Mouse (Mus musculus): ENCODE results near the gene Arhgef12. TPM values are rescaled to one million over a fixed set of nuclear protein-coding genes. Genes with fewer than 3 reads are reported as not detected.

Arhgef12 gene
- total RNA-seq, 1 experiment = 23.2 TPM

- H3K9ac ChIP-seq (ENCODE audit: insufficient read depth, low read depth, low read length, poor library complexity, severe bottlenecking) = no peak overlapping the region
- no peak overlapping the region for H3K27ac ChIP-seq (ENCODE audit: insufficient read depth, low read depth, low read length, poor library complexity, severe bottlenecking)
- in situ Hi-C loops (cut with MboI; ENCODE audit: low sequenced_read_pairs in 2 of 2, unreplicated experiment in 2 of 2) = no loop called here
- TF ChIP-seq MAFK (IDR thresholded peaks at IDR 0.05; ENCODE audit: insufficient read depth, low read depth, low read length) (no peak), ZC3H11A (IDR thresholded peaks at IDR 0.05; ENCODE audit: borderline replicate concordance, low read depth, low read length) (no peak)
- H3K9me3 ChIP-seq (ENCODE audit: control insufficient read depth, insufficient read depth, low read depth, low read length) = no peaks in the 10 kb centered on the region
- no peak overlapping the region for H3K4me3 ChIP-seq (ENCODE audit: insufficient read depth in 1 of 2, low read depth in 1 of 2, low read length in 2 of 2, poor library complexity in 1 of 2, severe bottlenecking in 1 of 2)
- H3K36me3 ChIP-seq (ENCODE audit: control insufficient read depth, insufficient read depth, low read length, poor library complexity, severe bottlenecking) = no peaks in the 10 kb centered on the region
- H3K4me1 ChIP-seq (ENCODE audit: control insufficient read depth in 2 of 2, insufficient read depth in 2 of 2, low read length in 2 of 2, poor library complexity in 1 of 2) = peaks cover 0 to 2% of the 10 kb centered on the region in 2 experiments; a peak in 1 of 4 replicates
- DNase-seq (ENCODE audit: low read depth, low spot score) = no peak
Measured at GRCm38 (mm10) chr9:43076163-43076562, 30.9 kb downstream of the Arhgef12 start.

- Histone ChIP-seq H3K9me3 (ENCODE audit: control insufficient read depth, insufficient read depth, low read depth, low read length) (no peaks in the 10 kb centered on the region), H3K4me1 (ENCODE audit: control insufficient read depth in 2 of 2, insufficient read depth in 2 of 2, low read length in 2 of 2, poor library complexity in 1 of 2) (peaks cover 0 to 2% of the 10 kb centered on the region in 2 experiments; a peak in 1 of 4 replicates), H3K4me3 (ENCODE audit: insufficient read depth in 1 of 2, low read depth in 1 of 2, low read length in 2 of 2, poor library complexity in 1 of 2, severe bottlenecking in 1 of 2) (no peak overlapping the region), H3K27ac (ENCODE audit: insufficient read depth, low read depth, low read length, poor library complexity, severe bottlenecking) (no peak overlapping the region), H3K9ac (ENCODE audit: insufficient read depth, low read depth, low read length, poor library complexity, severe bottlenecking) (no peak overlapping the region), H3K36me3 (ENCODE audit: control insufficient read depth, insufficient read depth, low read length, poor library complexity, severe bottlenecking) (no peaks in the 10 kb centered on the region)
- TF ChIP-seq MAFK (IDR thresholded peaks at IDR 0.05; ENCODE audit: insufficient read depth, low read depth, low read length) (no peak), CHD2 (IDR thresholded peaks at IDR 0.05; ENCODE audit: low read depth, low read length) (no peak), HCFC1 (IDR thresholded peaks at IDR 0.05; ENCODE audit: borderline replicate concordance, insufficient read depth, low read length) (no peak), ZC3H11A (IDR thresholded peaks at IDR 0.05; ENCODE audit: borderline replicate concordance, low read depth, low read length) (no peak), ZNF384 (IDR thresholded peaks at IDR 0.05; ENCODE audit: low read depth, low read length) (no peak)
- in situ Hi-C loops (cut with MboI; ENCODE audit: low sequenced_read_pairs in 2 of 2, unreplicated experiment in 2 of 2) = no loop called here
- DNase-seq (ENCODE audit: low read depth, low spot score) = no peak
Measured at GRCm38 (mm10) chr9:43074611-43075010, 32.4 kb downstream of the Arhgef12 start.

GRCm38 (mm10) chr9:43071741-43072140, 35.3 kb downstream of the Arhgef12 start:
- Histone ChIP-seq H3K9me3 (ENCODE audit: control insufficient read depth, insufficient read depth, low read depth, low read length) (no peaks in the 10 kb centered on the region), H3K27ac (ENCODE audit: insufficient read depth, low read depth, low read length, poor library complexity, severe bottlenecking) (no peak overlapping the region), H3K9ac (ENCODE audit: insufficient read depth, low read depth, low read length, poor library complexity, severe bottlenecking) (no peak overlapping the region), H3K4me1 (ENCODE audit: control insufficient read depth in 2 of 2, insufficient read depth in 2 of 2, low read length in 2 of 2, poor library complexity in 1 of 2) (peaks cover 0 to 2% of the 10 kb centered on the region in 2 experiments; a peak in 1 of 4 replicates), H3K4me3 (ENCODE audit: insufficient read depth in 1 of 2, low read depth in 1 of 2, low read length in 2 of 2, poor library complexity in 1 of 2, severe bottlenecking in 1 of 2) (no peak overlapping the region), H3K36me3 (ENCODE audit: control insufficient read depth, insufficient read depth, low read length, poor library complexity, severe bottlenecking) (no peaks in the 10 kb centered on the region)
- no peak for TF ChIP-seq ZNF384 (IDR thresholded peaks at IDR 0.05; ENCODE audit: low read depth, low read length)
- TF ChIP-seq CHD2 (IDR thresholded peaks at IDR 0.05; ENCODE audit: low read depth, low read length) = no peak
- TF ChIP-seq HCFC1 (IDR thresholded peaks at IDR 0.05; ENCODE audit: borderline replicate concordance, insufficient read depth, low read length) = no peak
- TF ChIP-seq MAFK (IDR thresholded peaks at IDR 0.05; ENCODE audit: insufficient read depth, low read depth, low read length) = no peak
- TF ChIP-seq ZC3H11A (IDR thresholded peaks at IDR 0.05; ENCODE audit: borderline replicate concordance, low read depth, low read length) = no peak
- no peak for DNase-seq (ENCODE audit: low read depth, low spot score)
- in situ Hi-C loops (cut with MboI; ENCODE audit: low sequenced_read_pairs in 2 of 2, unreplicated experiment in 2 of 2) = no loop called here

DNA sequence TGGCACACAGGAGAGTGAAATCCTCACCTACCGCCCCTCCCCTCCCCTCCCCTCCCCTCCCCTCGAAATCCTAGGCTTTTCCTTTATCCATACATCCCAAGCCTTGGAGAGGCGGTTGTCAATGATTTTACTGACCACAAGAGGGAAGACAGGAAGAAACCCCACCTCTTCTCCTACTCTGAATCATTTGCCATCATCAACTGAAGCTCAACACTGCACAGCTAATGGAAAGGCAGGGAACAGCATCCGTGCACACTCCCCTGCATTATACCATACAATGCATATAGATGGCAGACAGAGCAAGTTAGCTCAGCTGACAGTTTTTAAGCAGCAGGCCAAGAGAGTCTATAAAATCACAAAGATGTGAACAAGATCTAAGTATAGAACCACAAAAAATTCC, 35.9 kb downstream of the Arhgef12 start:
- Histone ChIP-seq H3K27ac (ENCODE audit: insufficient read depth, low read depth, low read length, poor library complexity, severe bottlenecking) (no peak overlapping the region), H3K4me3 (ENCODE audit: insufficient read depth in 1 of 2, low read depth in 1 of 2, low read length in 2 of 2, poor library complexity in 1 of 2, severe bottlenecking in 1 of 2) (no peak overlapping the region), H3K36me3 (ENCODE audit: control insufficient read depth, insufficient read depth, low read length, poor library complexity, severe bottlenecking) (no peaks in the 10 kb centered on the region), H3K4me1 (ENCODE audit: control insufficient read depth in 2 of 2, insufficient read depth in 2 of 2, low read length in 2 of 2, poor library complexity in 1 of 2) (peaks cover 0 to 2% of the 10 kb centered on the region in 2 experiments; a peak in 1 of 4 replicates), H3K9ac (ENCODE audit: insufficient read depth, low read depth, low read length, poor library complexity, severe bottlenecking) (no peak overlapping the region), H3K9me3 (ENCODE audit: control insufficient read depth, insufficient read depth, low read depth, low read length) (no peaks in the 10 kb centered on the region)
- DNase-seq (ENCODE audit: low read depth, low spot score) = no peak
- TF ChIP-seq ZC3H11A (IDR thresholded peaks at IDR 0.05; ENCODE audit: borderline replicate concordance, low read depth, low read length) = no peak
- no peak for TF ChIP-seq MAFK (IDR thresholded peaks at IDR 0.05; ENCODE audit: insufficient read depth, low read depth, low read length)
- TF ChIP-seq ZNF384 (IDR thresholded peaks at IDR 0.05; ENCODE audit: low read depth, low read length) = no peak
- no peak for TF ChIP-seq CHD2 (IDR thresholded peaks at IDR 0.05; ENCODE audit: low read depth, low read length)
- TF ChIP-seq HCFC1 (IDR thresholded peaks at IDR 0.05; ENCODE audit: borderline replicate concordance, insufficient read depth, low read length) = no peak
- in situ Hi-C loops (cut with MboI; ENCODE audit: low sequenced_read_pairs in 2 of 2, unreplicated experiment in 2 of 2) = no loop called here

- in situ Hi-C loops (cut with MboI; ENCODE audit: low sequenced_read_pairs in 2 of 2, unreplicated experiment in 2 of 2) = no loop called here
- Histone ChIP-seq H3K36me3 (ENCODE audit: control insufficient read depth, insufficient read depth, low read length, poor library complexity, severe bottlenecking) (no peaks in the 10 kb centered on the region), H3K9ac (ENCODE audit: insufficient read depth, low read depth, low read length, poor library complexity, severe bottlenecking) (no peak overlapping the region), H3K4me3 (ENCODE audit: insufficient read depth in 1 of 2, low read depth in 1 of 2, low read length in 2 of 2, poor library complexity in 1 of 2, severe bottlenecking in 1 of 2) (no peak overlapping the region), H3K9me3 (ENCODE audit: control insufficient read depth, insufficient read depth, low read depth, low read length) (no peaks in the 10 kb centered on the region), H3K4me1 (ENCODE audit: control insufficient read depth in 2 of 2, insufficient read depth in 2 of 2, low read length in 2 of 2, poor library complexity in 1 of 2) (peaks cover 0 to 2% of the 10 kb centered on the region in 2 experiments; a peak in 1 of 4 replicates), H3K27ac (ENCODE audit: insufficient read depth, low read depth, low read length, poor library complexity, severe bottlenecking) (no peak overlapping the region)
- DNase-seq (ENCODE audit: low read depth, low spot score) = no peak
- TF ChIP-seq HCFC1 (IDR thresholded peaks at IDR 0.05; ENCODE audit: borderline replicate concordance, insufficient read depth, low read length) = no peak
- no peak for TF ChIP-seq ZNF384 (IDR thresholded peaks at IDR 0.05; ENCODE audit: low read depth, low read length)
- TF ChIP-seq MAFK (IDR thresholded peaks at IDR 0.05; ENCODE audit: insufficient read depth, low read depth, low read length) = no peak
- no peak for TF ChIP-seq CHD2 (IDR thresholded peaks at IDR 0.05; ENCODE audit: low read depth, low read length)
- TF ChIP-seq ZC3H11A (IDR thresholded peaks at IDR 0.05; ENCODE audit: borderline replicate concordance, low read depth, low read length) = no peak
Measured at GRCm38 (mm10) chr9:43070566-43070965, 36.5 kb downstream of the Arhgef12 start.

Measured in ES-E14 (cell line).